ENCODE assay signal across 8 mouse cellular contexts in genomic region chr1:155098486-155099279, GRCm38 (mm10). TPM values are rescaled to one million over a fixed set of nuclear protein-coding genes. Genes with fewer than 3 reads are reported as not detected.
DNase-seq lines count a peak whose midpoint lies in the region; ATAC-seq and TF ChIP-seq lines count a peak whose summit lies in the region.

No protein-coding gene starts in this region.

- TF ChIP-seq CTCF in E14TG2a.4 (conservative IDR thresholded peaks at IDR 0.05; ENCODE audit: low read length), result no peak
- TF ChIP-seq CTCF in lung, postnatal 0 days (IDR thresholded peaks at IDR 0.05), result no peak

- peak; percentile 38 for ATAC-seq in embryonic facial prominence, embryonic 14.5 days (ENCODE audit: low read depth)
- ATAC-seq in heart, embryonic 16.5 days (replicated peaks; ENCODE audit: extremely low read depth, insufficient read depth, low FRiP score), result peak; percentile 50
- ATAC-seq in lung, postnatal 0 days, result peak; percentile 44

- H3K4me2 ChIP-seq in embryonic facial prominence, embryonic 14.5 days (ENCODE audit: low read depth, low read length), result peak overlapping the region; percentile 79
- peak overlapping the region; percentile 82 for H3K4me2 ChIP-seq in heart, embryonic 16.5 days (ENCODE audit: low read depth, low read length)
- H3K4me2 ChIP-seq in lung, postnatal 0 days (replicated peaks; ENCODE audit: low read depth, low read length), result peak overlapping the region; percentile 79

- H3K4me3 ChIP-seq in E14TG2a.4 (replicated peaks; ENCODE audit: low read length), result peak overlapping the region; percentile 84
- peak overlapping the region; percentile 99 for H3K4me3 ChIP-seq in embryonic facial prominence, embryonic 14.5 days (ENCODE audit: low read depth, low read length)
- peak overlapping the region; percentile 99 for H3K4me3 ChIP-seq in heart, embryonic 16.5 days (ENCODE audit: low read length)
- peak overlapping the region; percentile 95 for H3K4me3 ChIP-seq in lung, postnatal 0 days (ENCODE audit: low read depth, low read length)

- DNase-seq in adrenal gland, postnatal 14 days, result peak; percentile 79
- DNase-seq in embryonic facial prominence, embryonic 14.5 days (ENCODE audit: low spot score), result peak; percentile 43
- peak; percentile 48 to 72 for DNase-seq in kidney, postnatal 25 days
- DNase-seq in lung, postnatal 0 days (ENCODE audit: low spot score), result peak; percentile 67
- peak; percentile 69 for DNase-seq in right cerebral cortex, adult 18-20 months
- DNase-seq in thymus, postnatal 4 days, result peak; percentile 84

- peaks cover 18% of the 10 kb centered on the region for H3K4me1 ChIP-seq in E14TG2a.4 (replicated peaks; ENCODE audit: low read depth, low read length)
- peaks cover 22% of the 10 kb centered on the region for H3K4me1 ChIP-seq in embryonic facial prominence, embryonic 14.5 days (ENCODE audit: control insufficient read depth, insufficient read depth, low read length)
- peaks cover 35% of the 10 kb centered on the region for H3K4me1 ChIP-seq in heart, embryonic 16.5 days (ENCODE audit: control insufficient read depth, insufficient read depth, low read length)
- peaks cover 12% of the 10 kb centered on the region for H3K4me1 ChIP-seq in lung, postnatal 0 days (ENCODE audit: insufficient read depth, low read depth, low read length)

- peak overlapping the region; percentile 90 for H3K27ac ChIP-seq in embryonic facial prominence, embryonic 14.5 days (replicated peaks; ENCODE audit: low read depth, low read length)
- peak overlapping the region; percentile 89 for H3K27ac ChIP-seq in heart, embryonic 16.5 days (ENCODE audit: low read length)
- H3K27ac ChIP-seq in lung, postnatal 0 days (ENCODE audit: low read length), result peak overlapping the region; percentile 88

- H3K9ac ChIP-seq in embryonic facial prominence, embryonic 14.5 days (ENCODE audit: low read depth, low read length), result peak overlapping the region; percentile 97
- peak overlapping the region; percentile 94 for H3K9ac ChIP-seq in heart, embryonic 16.5 days (ENCODE audit: low read length)
- H3K9ac ChIP-seq in lung, postnatal 0 days (replicated peaks; ENCODE audit: low read depth), result peak overlapping the region; percentile 94

- no peak for TF ChIP-seq EP300 in lung, postnatal 0 days (IDR thresholded peaks at IDR 0.05)

- H3K9me3 ChIP-seq in E14TG2a.4 (ENCODE audit: low read length), result no peaks in the 10 kb centered on the region
- no peaks in the 10 kb centered on the region for H3K9me3 ChIP-seq in embryonic facial prominence, embryonic 14.5 days (ENCODE audit: control insufficient read depth, low read length)
- H3K9me3 ChIP-seq in heart, embryonic 16.5 days (replicated peaks; ENCODE audit: control insufficient read depth, low read length), result no peaks in the 10 kb centered on the region
- H3K9me3 ChIP-seq in lung, postnatal 0 days (ENCODE audit: low read length), result no peaks in the 10 kb centered on the region

- H3K36me3 ChIP-seq in E14TG2a.4 (ENCODE audit: insufficient read depth, low read length), result no peaks in the 10 kb centered on the region
- no peaks in the 10 kb centered on the region for H3K36me3 ChIP-seq in embryonic facial prominence, embryonic 14.5 days (ENCODE audit: control insufficient read depth, insufficient read depth, low read length)
- H3K36me3 ChIP-seq in heart, embryonic 16.5 days (ENCODE audit: control insufficient read depth, insufficient read depth), result no peaks in the 10 kb centered on the region
- no peaks in the 10 kb centered on the region for H3K36me3 ChIP-seq in lung, postnatal 0 days (ENCODE audit: insufficient read depth, low read length)

- H3K27me3 ChIP-seq in E14TG2a.4 (ENCODE audit: insufficient read depth, low read length), result peaks cover 68% of the 10 kb centered on the region
- H3K27me3 ChIP-seq in embryonic facial prominence, embryonic 14.5 days (replicated peaks; ENCODE audit: control insufficient read depth, insufficient read depth, low read length), result no peaks in the 10 kb centered on the region
- no peaks in the 10 kb centered on the region for H3K27me3 ChIP-seq in heart, embryonic 16.5 days (ENCODE audit: control insufficient read depth, insufficient read depth, low read length)
- H3K27me3 ChIP-seq in lung, postnatal 0 days (replicated peaks; ENCODE audit: insufficient read depth, low read length), result no peaks in the 10 kb centered on the region

- under 1% methylated on average over 51 of the region's 93 CpGs for WGBS in embryonic facial prominence, embryonic 14.5 days
- WGBS in heart, embryonic 16.5 days, result under 1% methylated on average over 88 of the region's 93 CpGs
- WGBS in lung, postnatal 0 days, result 2% methylated on average over 65 of the region's 93 CpGs

RNA-seq across cellular contexts. Expression of gene Ier5, which starts 0.8 kb away (rescaled TPM):
- total RNA-seq in adrenal gland, postnatal 14 days (2021), result 11.1 and 12.9 TPM in 2 replicates
- 9.9 and 11.0 TPM in 2 replicates for polyA plus RNA-seq in embryonic facial prominence, embryonic 14.5 days (2014; fragmentation: Nextera tagmentation; extraction: Ambion mirVana)
- polyA plus RNA-seq in heart, embryonic 16.5 days (2015; fragmentation: Nextera tagmentation; extraction: Ambion mirVana), result 3.6 and 3.9 TPM in 2 replicates
- 10.9 and 15.3 TPM in 2 replicates for polyA plus RNA-seq in lung, postnatal 0 days (2015; fragmentation: Nextera tagmentation; extraction: Ambion mirVana)

RNA-seq across cellular contexts. Expression of gene Mr1, which starts 47.9 kb away (rescaled TPM):
- total RNA-seq in adrenal gland, postnatal 14 days (2021), result 13.8 and 17.2 TPM in 2 replicates
- 6.8 and 7.9 TPM in 2 replicates for polyA plus RNA-seq in embryonic facial prominence, embryonic 14.5 days (2014; fragmentation: Nextera tagmentation; extraction: Ambion mirVana)
- 7.7 and 10.4 TPM in 2 replicates for polyA plus RNA-seq in heart, embryonic 16.5 days (2015; fragmentation: Nextera tagmentation; extraction: Ambion mirVana)
- 10.5 and 13.2 TPM in 2 replicates for polyA plus RNA-seq in lung, postnatal 0 days (2015; fragmentation: Nextera tagmentation; extraction: Ambion mirVana)

RNA-seq across cellular contexts. Expression of gene Stx6, which starts 59.8 kb away (rescaled TPM):
- 48.4 and 59.5 TPM in 2 replicates for total RNA-seq in adrenal gland, postnatal 14 days (2021)
- 69.7 and 74.6 TPM in 2 replicates for polyA plus RNA-seq in embryonic facial prominence, embryonic 14.5 days (2014; fragmentation: Nextera tagmentation; extraction: Ambion mirVana)
- 53.4 and 54.0 TPM in 2 replicates for polyA plus RNA-seq in heart, embryonic 16.5 days (2015; fragmentation: Nextera tagmentation; extraction: Ambion mirVana)
- polyA plus RNA-seq in lung, postnatal 0 days (2015; fragmentation: Nextera tagmentation; extraction: Ambion mirVana), result 74.3 and 77.4 TPM in 2 replicates

Comparison
In these comparisons a context has a peak if more than half of its experiments do, and no peak if none do; other contexts are left out.
1. Peak in every context shown above with its lines: DNase-seq, ATAC-seq, H3K4me3 ChIP-seq and H3K27ac ChIP-seq.